10 mouse cellular contexts compared by ENCODE assay signal in genomic region chr12:79918983-79919382, GRCm38 (mm10).
DNase-seq lines count a peak whose midpoint lies in the region; ATAC-seq and TF ChIP-seq lines count a peak whose summit lies in the region.
"Had no signal": no experiment of that assay in that cellular context is flagged by ENCODE, and none has a peak within 500 bp of the region (broad histone marks: within the 10 kb centered on the region; RNA-seq: fewer than 3 reads in every experiment).

No protein-coding gene starts in this region.

- H3K27me3 ChIP-seq in hindbrain, postnatal 0 days (ENCODE audit: insufficient read depth, low read length): no peaks in the 10 kb centered on the region
- no peaks in the 10 kb centered on the region for H3K27me3 ChIP-seq in hindbrain, embryonic 13.5 days
- H3K27me3 ChIP-seq in lung, postnatal 0 days (replicated peaks; ENCODE audit: insufficient read depth, low read length): no peaks in the 10 kb centered on the region
- no peaks in the 10 kb centered on the region for H3K27me3 ChIP-seq in stomach, embryonic 16.5 days (ENCODE audit: control insufficient read depth, insufficient read depth, low read length)
- H3K27me3 ChIP-seq: stomach, embryonic 15.5 days had no signal

- no peaks in the 10 kb centered on the region for H3K36me3 ChIP-seq in hindbrain, postnatal 0 days (ENCODE audit: insufficient read depth, low read length)
- H3K36me3 ChIP-seq in hindbrain, embryonic 13.5 days: no peaks in the 10 kb centered on the region
- H3K36me3 ChIP-seq in lung, postnatal 0 days (ENCODE audit: insufficient read depth, low read length): no peaks in the 10 kb centered on the region
- no peaks in the 10 kb centered on the region for H3K36me3 ChIP-seq in stomach, embryonic 16.5 days (ENCODE audit: control insufficient read depth, insufficient read depth, low read length)
- H3K36me3 ChIP-seq: G1E; stomach, embryonic 15.5 days had no signal

- H3K4me1 ChIP-seq in hindbrain, postnatal 0 days (ENCODE audit: insufficient read depth, low read length): no peaks in the 10 kb centered on the region
- H3K4me1 ChIP-seq in hindbrain, embryonic 13.5 days (replicated peaks): peaks cover 23% of the 10 kb centered on the region
- H3K4me1 ChIP-seq in lung, postnatal 0 days (ENCODE audit: insufficient read depth, low read depth, low read length): peaks cover 12% of the 10 kb centered on the region; the same call in 1 of the 2 replicates
- peaks cover 32% of the 10 kb centered on the region for H3K4me1 ChIP-seq in stomach, embryonic 16.5 days (ENCODE audit: control insufficient read depth, insufficient read depth, low read length)

- no peak overlapping the region for H3K4me2 ChIP-seq in hindbrain, postnatal 0 days (ENCODE audit: low read depth, low read length)
- H3K4me2 ChIP-seq in hindbrain, embryonic 13.5 days: no peak overlapping the region
- no peak overlapping the region for H3K4me2 ChIP-seq in lung, postnatal 0 days (replicated peaks; ENCODE audit: low read depth, low read length)
- H3K4me2 ChIP-seq in stomach, embryonic 16.5 days (ENCODE audit: low read depth, low read length): no peak overlapping the region
- H3K4me2 ChIP-seq: stomach, embryonic 15.5 days had no signal

- TF ChIP-seq EP300 in lung, postnatal 0 days (IDR thresholded peaks at IDR 0.05): no peak

- H3K9me3 ChIP-seq in hindbrain, postnatal 0 days (ENCODE audit: low read length): no peaks in the 10 kb centered on the region
- H3K9me3 ChIP-seq in hindbrain, embryonic 13.5 days: no peaks in the 10 kb centered on the region
- H3K9me3 ChIP-seq in lung, postnatal 0 days (ENCODE audit: low read length): no peaks in the 10 kb centered on the region
- 0 out of 2 replicates have a peak, but pooled peaks cover 6% of the 10 kb centered on the region for H3K9me3 ChIP-seq in stomach, embryonic 16.5 days (replicated peaks; ENCODE audit: control insufficient read depth, low read length)
- H3K9me3 ChIP-seq: stomach, embryonic 15.5 days had no signal

- peak; percentile 32 for TF ChIP-seq CTCF in hindbrain, postnatal 0 days (IDR thresholded peaks at IDR 0.05; ENCODE audit: low read depth)
- peak; percentile 58 for TF ChIP-seq CTCF in lung, postnatal 0 days (IDR thresholded peaks at IDR 0.05)
- TF ChIP-seq CTCF in brain, embryonic 14.5 days (IDR thresholded peaks at IDR 0.05; ENCODE audit: borderline replicate concordance, extremely low read depth, insufficient read depth, insufficient read length): peak; percentile 29; the same call in 1 of the 2 replicates

- no peak overlapping the region for H3K27ac ChIP-seq in hindbrain, postnatal 0 days
- no peak overlapping the region for H3K27ac ChIP-seq in hindbrain, embryonic 13.5 days
- no peak overlapping the region for H3K27ac ChIP-seq in lung, postnatal 0 days (ENCODE audit: low read length)
- H3K27ac ChIP-seq in stomach, embryonic 16.5 days (ENCODE audit: low read length): 0 out of 2 replicates have a peak overlapping the region, but pooled peaks have one; percentile 10

- no peak for TF ChIP-seq POLR2A in brain, embryonic 14.5 days (IDR thresholded peaks at IDR 0.05; ENCODE audit: borderline replicate concordance, extremely low read depth, insufficient read depth, insufficient read length, poor library complexity, severe bottlenecking)

- ATAC-seq in hindbrain, postnatal 0 days: no peak
- no peak for ATAC-seq in hindbrain, embryonic 13.5 days (ENCODE audit: low FRiP score)
- peak; percentile 6; the same call in 1 of the 2 replicates for ATAC-seq in lung, postnatal 0 days
- ATAC-seq in stomach, embryonic 16.5 days (ENCODE audit: insufficient read depth, low FRiP score): no peak

- 91% methylated on average over 5 of the region's 5 CpGs for WGBS in hindbrain, postnatal 0 days
- 92% methylated on average over 5 of the region's 5 CpGs for WGBS in hindbrain, embryonic 13.5 days
- WGBS in lung, postnatal 0 days: 77% methylated on average over 5 of the region's 5 CpGs
- WGBS in stomach, embryonic 16.5 days: 87% methylated on average over 5 of the region's 5 CpGs

- no peak overlapping the region for H3K9ac ChIP-seq in hindbrain, postnatal 0 days (replicated peaks; ENCODE audit: low read length)
- H3K9ac ChIP-seq in hindbrain, embryonic 13.5 days: no peak overlapping the region
- H3K9ac ChIP-seq in lung, postnatal 0 days (replicated peaks; ENCODE audit: low read depth): no peak overlapping the region
- no peak overlapping the region for H3K9ac ChIP-seq in stomach, embryonic 16.5 days (ENCODE audit: low read length)
- H3K9ac ChIP-seq: stomach, embryonic 15.5 days had no signal

- no peak for DNase-seq in hindbrain, postnatal 0 days (ENCODE audit: low spot score)
- DNase-seq in lung, postnatal 0 days (ENCODE audit: low spot score): peak; percentile 9
- DNase-seq in lung, postnatal 25 days (ENCODE audit: low spot score): no peak
- DNase-seq in brain, embryonic 14.5 days (ENCODE audit: low read depth): peak; percentile 42
- DNase-seq in embryo, embryonic 11 days: no peak
- DNase-seq in layer of hippocampus, adult 18-20 months (ENCODE audit: low spot score in 2 of 2): no peak

- no peak overlapping the region for H3K4me3 ChIP-seq in hindbrain, postnatal 0 days (ENCODE audit: low read length)
- no peak overlapping the region for H3K4me3 ChIP-seq in hindbrain, embryonic 13.5 days
- H3K4me3 ChIP-seq in lung, postnatal 0 days (ENCODE audit: low read depth, low read length): no peak overlapping the region
- no peak overlapping the region for H3K4me3 ChIP-seq in stomach, embryonic 16.5 days (replicated peaks; ENCODE audit: low read length)
- H3K4me3 ChIP-seq: stomach, embryonic 15.5 days had no signal

Comparison
In these comparisons a context has a peak if more than half of its experiments do, and no peak if none do; other contexts are left out.
1. DNase-seq: peak in lung, postnatal 0 days (single experiment) and brain, embryonic 14.5 days (single experiment); none in hindbrain, postnatal 0 days (single experiment), lung, postnatal 25 days (single experiment), embryo, embryonic 11 days (single experiment) and layer of hippocampus, adult 18-20 months (0 of 2).
2. Peak in every context shown above with its lines, with median percentiles within 50 percentile points of each other: CTCF ChIP-seq.